Mouse (Mus musculus): ENCODE data around the gene Ces1e. TPM values are rescaled to one million over a fixed set of nuclear protein-coding genes. Genes with fewer than 3 reads are reported as not detected.

Gene Ces1e
- polyA plus RNA-seq, 1 experiment, result 0.20 TPM

DNA sequence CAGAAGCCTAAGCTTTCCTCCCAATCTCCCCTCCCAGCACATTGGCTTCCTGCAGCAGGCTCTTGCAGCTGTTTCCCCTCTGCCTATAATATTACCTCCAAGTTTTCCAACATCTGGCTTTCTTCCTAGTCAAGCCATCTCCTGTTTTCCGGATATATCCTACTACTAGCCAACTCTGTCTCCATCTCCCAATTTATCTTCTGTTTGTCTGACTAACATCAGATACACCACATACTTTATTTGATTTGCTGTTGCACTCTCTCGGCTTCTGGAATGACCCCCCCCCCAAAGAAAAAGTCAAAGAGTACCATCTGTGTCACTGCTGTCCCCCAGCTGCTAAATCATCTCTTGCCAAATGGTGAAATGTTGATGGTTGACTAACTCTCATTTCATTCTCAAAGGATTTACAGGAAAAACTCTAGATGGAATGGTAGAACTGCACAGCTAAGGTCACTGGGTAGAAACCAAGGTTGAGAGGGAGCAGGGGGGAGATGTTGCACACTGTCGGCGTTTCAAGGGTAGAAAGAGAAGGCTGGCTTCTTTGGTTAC, 48.8 kb downstream of the Ces1e start:
- no peak for DNase-seq (ENCODE audit: low read depth in 1 of 2, low spot score in 2 of 2)
- WGBS, result 79% methylated on average over 4 of the region's 4 CpGs
- no peaks in the 10 kb centered on the region for H3K36me3 ChIP-seq (ENCODE audit: control insufficient read depth, insufficient read depth, low read length)
- no peaks in the 10 kb centered on the region for H3K27me3 ChIP-seq (ENCODE audit: control insufficient read depth, insufficient read depth, low read length)
- TF ChIP-seq CTCF (IDR thresholded peaks at IDR 0.05; ENCODE audit: extremely low read depth, insufficient read depth, insufficient read length, insufficient replicate concordance), result no peak
- TF ChIP-seq POLR2A (IDR thresholded peaks at IDR 0.05; ENCODE audit: low read depth, low read length), result no peak
- H3K4me1 ChIP-seq (ENCODE audit: control insufficient read depth, insufficient read depth, insufficient read length), result no peaks in the 10 kb centered on the region
- no peak overlapping the region for H3K4me3 ChIP-seq (ENCODE audit: extremely low read depth, insufficient read depth, insufficient read length)
- no peak overlapping the region for H3K27ac ChIP-seq (ENCODE audit: insufficient read depth, low read length)

DNA sequence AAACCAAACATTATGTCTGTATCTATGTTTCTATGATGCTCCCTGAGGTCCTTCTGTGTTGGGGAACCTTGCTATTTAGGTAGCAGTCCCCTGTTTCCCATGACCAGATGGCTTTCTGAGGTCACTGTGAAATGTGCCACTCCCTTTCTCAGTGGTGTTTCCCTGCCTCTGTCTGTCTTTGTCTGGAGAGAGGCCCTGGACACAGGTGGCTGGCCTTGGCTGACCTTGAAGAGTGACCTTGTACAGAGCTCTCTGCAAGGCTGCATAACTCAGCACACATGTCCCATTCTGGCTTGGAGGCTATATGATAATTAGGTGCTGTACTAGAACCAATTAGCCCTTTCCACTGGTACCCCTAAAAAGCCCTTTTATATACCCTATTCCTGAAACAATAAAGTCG, 52.8 kb downstream of the Ces1e start:
- Histone ChIP-seq H3K36me3 (ENCODE audit: control insufficient read depth, insufficient read depth, low read length) (no peaks in the 10 kb centered on the region), H3K27ac (ENCODE audit: insufficient read depth, low read length) (no peak overlapping the region), H3K27me3 (ENCODE audit: control insufficient read depth, insufficient read depth, low read length) (no peaks in the 10 kb centered on the region), H3K4me3 (ENCODE audit: extremely low read depth, insufficient read depth, insufficient read length) (no peak overlapping the region), H3K4me1 (ENCODE audit: control insufficient read depth, insufficient read depth, insufficient read length) (no peaks in the 10 kb centered on the region)
- TF ChIP-seq POLR2A (IDR thresholded peaks at IDR 0.05; ENCODE audit: low read depth, low read length) (no peak), CTCF (IDR thresholded peaks at IDR 0.05; ENCODE audit: extremely low read depth, insufficient read depth, insufficient read length, insufficient replicate concordance) (no peak)
- no peak for DNase-seq (ENCODE audit: low read depth in 1 of 2, low spot score in 2 of 2)
- WGBS, result 47% methylated on average over 1 of the region's 1 CpGs

DNA sequence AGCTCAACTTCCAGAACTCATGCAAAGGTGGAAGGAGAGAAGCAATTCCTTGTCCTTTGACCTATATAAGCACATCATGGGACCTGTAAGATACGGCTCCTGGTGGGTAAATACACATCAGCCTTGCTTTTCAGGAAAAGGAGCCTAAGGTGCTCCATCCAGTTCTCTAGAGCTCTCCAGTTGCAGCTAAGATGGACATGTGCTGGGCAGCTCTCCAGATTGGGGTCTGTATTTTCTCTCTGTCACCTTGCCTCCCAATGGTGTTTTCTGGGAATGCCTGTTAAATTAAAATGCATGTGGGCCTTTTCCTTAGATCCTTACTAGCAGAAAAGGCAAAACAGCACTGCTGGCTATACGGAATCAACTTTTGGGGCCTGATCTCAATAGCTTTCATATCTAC, 54.9 kb downstream of the Ces1e start:
- DNase-seq (ENCODE audit: low read depth in 1 of 2, low spot score in 2 of 2), result no peak
- Histone ChIP-seq H3K36me3 (ENCODE audit: control insufficient read depth, insufficient read depth, low read length) (no peaks in the 10 kb centered on the region), H3K4me3 (ENCODE audit: extremely low read depth, insufficient read depth, insufficient read length) (no peak overlapping the region), H3K27ac (ENCODE audit: insufficient read depth, low read length) (no peak overlapping the region), H3K27me3 (ENCODE audit: control insufficient read depth, insufficient read depth, low read length) (no peaks in the 10 kb centered on the region), H3K4me1 (ENCODE audit: control insufficient read depth, insufficient read depth, insufficient read length) (no peaks in the 10 kb centered on the region)
- WGBS, result 82% methylated on average over 2 of the region's 2 CpGs
- no peak for TF ChIP-seq POLR2A (IDR thresholded peaks at IDR 0.05; ENCODE audit: low read depth, low read length)
- no peak for TF ChIP-seq CTCF (IDR thresholded peaks at IDR 0.05; ENCODE audit: extremely low read depth, insufficient read depth, insufficient read length, insufficient replicate concordance)

DNA sequence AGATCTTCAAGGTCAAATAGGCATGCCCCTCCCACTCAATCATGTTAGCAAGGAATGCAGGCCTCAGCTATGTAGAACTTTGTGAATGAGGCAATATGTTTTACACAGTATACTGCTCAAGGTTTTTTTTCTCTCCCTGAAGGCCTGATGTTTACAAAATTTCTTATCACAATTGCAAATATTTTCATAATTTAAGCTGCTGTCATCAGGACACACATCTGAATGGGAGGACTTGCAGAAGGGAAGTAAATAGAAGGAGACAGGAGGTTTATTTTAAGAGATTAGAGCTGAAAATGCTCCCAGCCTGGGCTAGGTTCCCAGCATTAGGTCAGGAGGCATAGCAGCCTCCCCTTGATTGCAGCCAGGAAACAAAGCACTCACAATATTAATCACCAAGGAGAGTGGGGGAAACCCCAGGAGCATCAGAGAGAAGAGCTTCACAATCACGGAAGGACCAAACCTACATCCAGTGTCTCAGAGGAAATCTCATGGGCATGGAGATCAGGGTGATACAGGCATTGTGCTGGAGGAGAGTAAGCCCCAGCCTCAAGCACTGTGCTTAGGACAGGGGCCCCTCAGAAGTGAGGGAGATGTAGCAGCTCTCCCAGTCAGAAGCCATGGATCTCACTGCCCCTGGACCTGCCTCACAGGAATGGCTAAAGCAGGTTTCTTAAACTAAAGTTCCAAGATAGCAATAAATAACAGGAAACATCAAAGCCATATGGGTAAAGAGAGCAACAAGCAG, 57.4 kb downstream of the Ces1e start:
- no peak for DNase-seq (ENCODE audit: low read depth in 1 of 2, low spot score in 2 of 2)
- Histone ChIP-seq H3K36me3 (ENCODE audit: control insufficient read depth, insufficient read depth, low read length) (no peaks in the 10 kb centered on the region), H3K27ac (ENCODE audit: insufficient read depth, low read length) (no peak overlapping the region), H3K4me3 (ENCODE audit: extremely low read depth, insufficient read depth, insufficient read length) (no peak overlapping the region), H3K27me3 (ENCODE audit: control insufficient read depth, insufficient read depth, low read length) (no peaks in the 10 kb centered on the region), H3K4me1 (ENCODE audit: control insufficient read depth, insufficient read depth, insufficient read length) (no peaks in the 10 kb centered on the region)
- TF ChIP-seq POLR2A (IDR thresholded peaks at IDR 0.05; ENCODE audit: low read depth, low read length), result no peak
- TF ChIP-seq CTCF (IDR thresholded peaks at IDR 0.05; ENCODE audit: extremely low read depth, insufficient read depth, insufficient read length, insufficient replicate concordance), result no peak
- 61% methylated on average over 1 of the region's 1 CpGs for WGBS

DNA sequence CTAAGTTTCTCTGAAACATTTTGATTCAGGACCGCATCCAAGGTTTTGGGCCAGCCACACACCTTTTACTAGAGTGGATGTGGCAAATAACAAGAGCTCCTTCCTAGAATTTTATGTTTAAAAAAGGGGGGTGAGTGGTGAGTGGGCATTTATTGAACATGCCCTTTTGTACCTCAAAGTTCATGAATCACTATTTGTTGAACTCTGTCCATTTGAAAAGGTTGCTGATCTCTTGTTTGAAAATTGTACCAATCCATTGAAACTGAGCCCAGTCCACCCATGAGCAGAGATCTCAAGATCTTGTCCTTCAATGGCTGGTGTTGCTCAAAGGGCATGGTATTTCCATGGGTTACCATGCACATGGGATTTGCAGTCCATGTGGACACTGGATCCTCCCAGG, 66.1 kb downstream of the Ces1e start:
- H3K36me3 ChIP-seq (ENCODE audit: control insufficient read depth, insufficient read depth, low read length), result no peaks in the 10 kb centered on the region
- H3K27me3 ChIP-seq (ENCODE audit: control insufficient read depth, insufficient read depth, low read length), result no peaks in the 10 kb centered on the region
- H3K27ac ChIP-seq (ENCODE audit: insufficient read depth, low read length), result no peak overlapping the region
- DNase-seq (ENCODE audit: low read depth in 1 of 2, low spot score in 2 of 2), result no peak
- H3K4me3 ChIP-seq (ENCODE audit: extremely low read depth, insufficient read depth, insufficient read length), result no peak overlapping the region
- no peaks in the 10 kb centered on the region for H3K4me1 ChIP-seq (ENCODE audit: control insufficient read depth, insufficient read depth, insufficient read length)
- WGBS, result 90% methylated on average over 1 of the region's 1 CpGs
- TF ChIP-seq CTCF (IDR thresholded peaks at IDR 0.05; ENCODE audit: extremely low read depth, insufficient read depth, insufficient read length, insufficient replicate concordance) (no peak), POLR2A (IDR thresholded peaks at IDR 0.05; ENCODE audit: low read depth, low read length) (no peak)

DNA sequence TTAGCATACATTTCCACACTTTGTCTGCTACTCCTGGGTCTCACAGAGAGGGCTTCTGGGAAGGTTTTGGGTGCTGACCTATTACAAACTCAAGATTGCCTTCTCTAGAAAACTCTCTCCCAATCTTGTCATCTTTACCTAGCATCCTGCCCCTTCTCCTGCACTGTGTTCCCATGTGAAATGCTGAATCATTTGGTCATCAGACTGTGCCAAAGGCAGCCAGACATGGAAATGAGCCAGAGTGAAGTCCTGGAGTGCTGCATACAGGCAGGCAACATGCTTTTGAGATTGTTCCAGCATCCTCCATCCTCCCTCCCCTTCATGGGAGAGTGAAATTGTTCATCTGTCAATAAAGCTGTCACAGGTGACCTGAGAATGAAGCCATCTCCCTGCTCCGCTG, 78.0 kb downstream of the Ces1e start:
- Histone ChIP-seq H3K27ac (ENCODE audit: insufficient read depth, low read length) (no peak overlapping the region), H3K4me1 (ENCODE audit: control insufficient read depth, insufficient read depth, insufficient read length) (no peaks in the 10 kb centered on the region), H3K36me3 (ENCODE audit: control insufficient read depth, insufficient read depth, low read length) (no peaks in the 10 kb centered on the region), H3K27me3 (ENCODE audit: control insufficient read depth, insufficient read depth, low read length) (no peaks in the 10 kb centered on the region), H3K4me3 (ENCODE audit: extremely low read depth, insufficient read depth, insufficient read length) (no peak overlapping the region)
- no peak for TF ChIP-seq POLR2A (IDR thresholded peaks at IDR 0.05; ENCODE audit: low read depth, low read length)
- TF ChIP-seq CTCF (IDR thresholded peaks at IDR 0.05; ENCODE audit: extremely low read depth, insufficient read depth, insufficient read length, insufficient replicate concordance), result no peak
- WGBS, result 88% methylated on average over 1 of the region's 1 CpGs
- no peak for DNase-seq (ENCODE audit: low read depth in 1 of 2, low spot score in 2 of 2)

Other genes starting within 250 kb of the Ces1e start
- gene Ces1a, start 181.4 kb downstream of the Ces1e start, polyA plus RNA-seq (2012; rRNA removed), result not detected in 2 replicates
- not detected in 2 replicates for gene Ces1b, start 149.6 kb downstream of the Ces1e start, polyA plus RNA-seq (2012; rRNA removed)
- 0.06 and 0.12 TPM in 2 replicates for gene Ces1c, start 98.3 kb downstream of the Ces1e start, polyA plus RNA-seq (2012; rRNA removed)
- 2.1 and 3.6 TPM in 2 replicates for gene Ces1d, start 31.8 kb downstream of the Ces1e start, polyA plus RNA-seq (2012; rRNA removed)
- 0.07 TPM in 1 of 2 replicates, not detected in the other for gene Ces1f, start 50.1 kb upstream of the Ces1e start, polyA plus RNA-seq (2012; rRNA removed)
- not detected in 2 replicates for gene Ces1g, start 107.7 kb upstream of the Ces1e start, polyA plus RNA-seq (2012; rRNA removed)
- not detected in 2 replicates for gene Ces1h, start 150.1 kb upstream of the Ces1e start, polyA plus RNA-seq (2012; rRNA removed)